Mouse (Mus musculus): Measurements from ENCODE around the gene Fam129c. TPM values are rescaled to one million over a fixed set of nuclear protein-coding genes. Genes with fewer than 3 reads are reported as not detected.

Gene Fam129c
- polyA plus RNA-seq, 1 experiment from 2014 or later = 6.3 TPM

DNA sequence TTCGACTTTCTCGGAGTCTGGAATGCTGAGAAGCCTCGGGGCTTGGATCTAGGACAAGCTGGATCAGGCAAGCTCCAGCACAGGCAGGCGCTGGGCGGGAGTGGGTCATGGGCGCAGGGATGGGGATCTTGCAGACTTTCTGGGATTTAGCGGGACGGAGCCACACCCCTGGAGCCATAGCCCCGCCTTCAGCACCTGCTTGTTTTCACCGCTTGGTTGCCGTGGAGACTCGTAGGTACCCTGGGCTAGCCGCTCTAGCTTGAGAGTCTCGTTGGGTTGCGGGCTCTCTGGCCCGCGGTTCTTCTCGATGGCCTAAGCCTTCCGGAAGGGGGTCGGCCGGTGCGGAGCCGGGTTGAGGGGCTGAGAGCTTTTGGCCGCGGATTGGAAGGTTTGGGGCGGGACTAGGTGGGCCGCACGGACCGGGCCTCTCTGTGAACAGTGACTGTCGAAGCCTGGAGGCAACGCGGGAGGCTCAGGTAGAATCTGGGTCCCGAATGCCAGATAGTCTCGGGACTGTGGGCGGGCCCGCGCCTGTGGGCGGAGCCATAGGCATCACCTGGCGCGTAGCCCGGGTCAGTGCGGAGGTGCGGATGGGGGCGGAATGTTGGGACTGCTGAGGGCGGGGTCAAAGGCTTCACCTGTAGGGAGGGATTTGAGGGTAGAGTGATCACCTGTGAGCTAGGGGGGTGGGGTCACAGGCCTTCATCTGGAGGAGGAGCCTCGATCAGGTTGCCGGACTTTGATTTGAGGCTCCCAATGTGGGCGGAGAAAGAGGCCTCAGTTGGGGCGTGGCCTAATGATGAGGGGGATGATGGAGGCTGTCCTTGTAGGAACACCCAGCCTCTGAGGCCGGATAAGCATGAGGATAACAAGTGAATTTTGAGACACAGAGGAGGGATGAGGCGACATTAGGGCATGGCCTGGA lies 27.8 kb upstream of the Fam129c start:
- H3K9ac ChIP-seq (replicated peaks; ENCODE audit: low read length) = peak overlapping the region; percentile 72
- H3K4me3 ChIP-seq (replicated peaks; ENCODE audit: low read depth, low read length) = peak overlapping the region; percentile 52
- peak overlapping the region; percentile 86 for H3K4me2 ChIP-seq (ENCODE audit: low read length)
- DNase-seq = peak; percentile 93
- H3K9me3 ChIP-seq (ENCODE audit: control insufficient read depth, low read length) = no peaks in the 10 kb centered on the region
- under 1% methylated on average over 51 of the region's 51 CpGs for whole genome bisulfite sequencing
- ATAC-seq (ENCODE audit: low FRiP score, low TSS enrichment) = peak; percentile 84
- no peaks in the 10 kb centered on the region for H3K36me3 ChIP-seq (ENCODE audit: control insufficient read depth, insufficient read depth, low read length)
- peaks cover 15% of the 10 kb centered on the region for H3K4me1 ChIP-seq (ENCODE audit: control insufficient read depth, insufficient read depth, low read length)
- peak overlapping the region; percentile 83 for H3K27ac ChIP-seq (replicated peaks; ENCODE audit: low read depth, low read length)
- H3K27me3 ChIP-seq (ENCODE audit: control insufficient read depth, insufficient read depth, low read length) = no peaks in the 10 kb centered on the region

DNA sequence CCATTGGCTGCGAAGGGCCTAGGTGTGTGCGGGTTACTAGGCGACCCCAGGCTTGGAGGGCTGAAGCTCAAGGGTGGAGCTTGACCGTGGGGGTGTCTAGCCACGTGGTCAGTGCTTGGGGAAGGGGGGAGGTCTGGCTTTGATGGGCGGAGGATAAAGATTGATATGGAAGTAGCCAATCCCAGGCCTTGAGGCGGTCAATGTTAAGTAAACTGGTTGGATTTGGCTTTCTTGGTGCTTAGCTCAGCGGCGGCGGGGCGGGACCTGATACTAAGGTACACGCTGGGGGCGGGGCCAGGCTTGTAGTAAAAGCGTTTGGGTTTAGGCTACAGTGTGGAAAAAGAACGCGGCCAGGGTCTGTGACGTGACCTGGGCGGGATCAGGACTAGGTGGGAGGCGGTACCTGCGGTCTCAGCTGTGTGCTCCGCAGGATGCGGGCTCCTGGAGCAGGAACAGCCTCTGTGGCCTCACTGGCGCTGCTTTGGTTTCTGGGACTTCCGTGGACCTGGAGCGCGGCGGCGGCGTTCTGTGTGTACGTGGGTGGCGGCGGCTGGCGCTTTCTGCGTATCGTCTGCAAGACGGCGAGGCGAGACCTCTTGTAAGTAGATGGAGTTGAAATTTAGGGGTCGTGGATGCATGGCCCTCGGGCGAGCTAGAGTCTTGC lies 27.0 kb upstream of the Fam129c start:
- ATAC-seq (ENCODE audit: low FRiP score, low TSS enrichment) = peak; percentile 89
- H3K4me2 ChIP-seq (ENCODE audit: low read length) = peak overlapping the region; percentile 86
- H3K4me1 ChIP-seq (ENCODE audit: control insufficient read depth, insufficient read depth, low read length) = peaks cover 15% of the 10 kb centered on the region
- H3K27me3 ChIP-seq (ENCODE audit: control insufficient read depth, insufficient read depth, low read length) = no peaks in the 10 kb centered on the region
- no peaks in the 10 kb centered on the region for H3K9me3 ChIP-seq (ENCODE audit: control insufficient read depth, low read length)
- DNase-seq = peak; percentile 96
- H3K36me3 ChIP-seq (ENCODE audit: control insufficient read depth, insufficient read depth, low read length) = no peaks in the 10 kb centered on the region
- H3K4me3 ChIP-seq (replicated peaks; ENCODE audit: low read depth, low read length) = peak overlapping the region; percentile 52
- H3K9ac ChIP-seq (replicated peaks; ENCODE audit: low read length) = peak overlapping the region; percentile 72
- H3K27ac ChIP-seq (replicated peaks; ENCODE audit: low read depth, low read length) = peak overlapping the region; percentile 83
- under 1% methylated on average over 41 of the region's 41 CpGs for WGBS

DNA sequence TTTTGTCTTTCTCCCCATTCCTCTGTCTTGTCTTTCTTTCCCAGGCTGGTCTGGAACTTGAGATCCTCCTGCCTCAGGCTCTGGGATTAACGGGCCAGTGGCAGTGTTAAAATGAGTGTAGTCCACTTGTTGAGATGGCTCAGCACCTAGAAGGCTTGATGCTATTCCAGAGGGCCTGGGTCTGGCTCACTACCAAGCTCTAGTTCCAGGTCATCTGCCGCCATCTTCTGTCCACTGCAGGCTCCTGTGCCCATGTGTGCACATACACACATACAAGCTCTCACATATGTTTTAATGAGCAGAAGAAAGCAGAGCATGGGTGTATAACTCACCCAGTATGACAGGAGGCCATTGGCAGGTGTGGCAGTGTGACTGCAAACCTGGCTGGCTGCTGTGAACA lies 25.4 kb upstream of the Fam129c start:
- no peak overlapping the region for H3K4me3 ChIP-seq (replicated peaks; ENCODE audit: low read depth, low read length)
- H3K4me2 ChIP-seq (ENCODE audit: low read length) = peak overlapping the region; percentile 86
- DNase-seq (no peak), ATAC-seq (ENCODE audit: low FRiP score, low TSS enrichment) (no peak)
- WGBS = 80% methylated on average over 2 of the region's 2 CpGs
- H3K4me1 ChIP-seq (ENCODE audit: control insufficient read depth, insufficient read depth, low read length) = peaks cover 15% of the 10 kb centered on the region
- no peak overlapping the region for H3K9ac ChIP-seq (replicated peaks; ENCODE audit: low read length)
- peak overlapping the region; percentile 67; the same call in 1 of the 2 replicates for H3K27ac ChIP-seq (replicated peaks; ENCODE audit: low read depth, low read length)
- no peaks in the 10 kb centered on the region for H3K36me3 ChIP-seq (ENCODE audit: control insufficient read depth, insufficient read depth, low read length)
- no peaks in the 10 kb centered on the region for H3K27me3 ChIP-seq (ENCODE audit: control insufficient read depth, insufficient read depth, low read length)
- H3K9me3 ChIP-seq (ENCODE audit: control insufficient read depth, low read length) = no peaks in the 10 kb centered on the region

DNA sequence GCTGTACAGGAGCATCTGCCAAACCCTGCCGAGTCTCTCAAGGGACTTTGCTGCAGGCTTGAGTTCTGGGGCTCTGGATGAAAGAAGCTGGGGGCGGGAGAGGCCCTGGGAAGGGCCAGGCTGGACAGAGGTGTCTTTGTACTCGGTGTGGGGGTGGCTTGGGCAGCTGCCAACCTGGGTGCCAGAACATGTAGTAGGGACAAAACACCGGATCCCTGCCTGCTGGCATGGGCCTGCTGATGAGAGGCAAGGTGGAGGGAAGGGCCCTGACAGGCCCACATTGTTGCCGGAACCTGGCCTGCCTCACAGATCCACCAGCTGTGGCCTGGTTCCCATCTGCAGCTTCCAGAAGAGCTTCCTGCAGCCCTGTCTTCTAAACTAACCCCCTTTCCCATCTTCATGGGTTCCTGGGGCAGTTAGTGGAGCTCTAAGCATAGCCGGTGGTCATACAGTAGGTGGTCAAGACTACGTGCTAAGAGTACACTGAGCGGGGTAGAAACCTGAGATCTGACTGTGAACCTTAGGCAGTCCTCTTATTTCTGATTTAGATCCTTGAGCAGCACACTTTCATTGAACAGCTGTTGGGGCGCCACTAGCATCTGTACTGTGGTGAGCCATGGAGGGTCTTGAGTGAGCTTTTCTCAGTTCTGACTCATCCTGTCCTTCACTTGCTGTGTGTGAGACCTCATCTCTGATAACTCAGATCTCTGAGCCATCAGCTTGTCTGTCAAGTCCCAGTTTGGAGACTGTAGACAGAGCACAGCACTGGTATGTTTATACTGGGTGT lies 24.4 kb upstream of the Fam129c start:
- Histone ChIP-seq H3K9ac (replicated peaks; ENCODE audit: low read length) (0 out of 2 replicates have a peak overlapping the region, but pooled peaks have one; percentile 9), H3K27ac (replicated peaks; ENCODE audit: low read depth, low read length) (peak overlapping the region; percentile 67), H3K4me1 (ENCODE audit: control insufficient read depth, insufficient read depth, low read length) (peaks cover 15% of the 10 kb centered on the region), H3K27me3 (ENCODE audit: control insufficient read depth, insufficient read depth, low read length) (no peaks in the 10 kb centered on the region), H3K4me2 (ENCODE audit: low read length) (peak overlapping the region; percentile 15; the same call in 1 of the 2 replicates), H3K9me3 (ENCODE audit: control insufficient read depth, low read length) (no peaks in the 10 kb centered on the region), H3K36me3 (ENCODE audit: control insufficient read depth, insufficient read depth, low read length) (no peaks in the 10 kb centered on the region), H3K4me3 (replicated peaks; ENCODE audit: low read depth, low read length) (no peak overlapping the region)
- DNase-seq (peak; percentile 74), ATAC-seq (ENCODE audit: low FRiP score, low TSS enrichment) (no peak)
- 74% methylated on average over 9 of the region's 9 CpGs for WGBS

DNA sequence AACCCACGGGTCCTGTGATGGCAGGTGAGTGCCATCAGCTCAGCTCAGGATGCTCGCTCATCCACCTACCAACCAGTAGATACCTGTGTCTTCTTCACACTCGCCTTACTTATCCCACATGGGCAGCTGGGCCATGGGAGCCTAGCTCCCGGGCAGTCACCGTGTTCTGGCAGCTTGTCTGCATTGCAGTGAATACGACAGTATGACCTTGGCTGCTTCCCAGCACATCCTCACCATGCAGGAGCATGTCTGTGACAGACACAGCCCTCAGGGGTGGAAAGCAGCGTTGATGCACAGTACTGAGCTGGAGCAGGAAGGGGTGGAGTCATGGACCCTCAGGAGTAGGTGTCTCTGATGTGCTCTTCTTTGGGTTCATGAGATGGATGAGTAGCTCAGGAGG lies 23.0 kb upstream of the Fam129c start:
- H3K27ac ChIP-seq (replicated peaks; ENCODE audit: low read depth, low read length) = no peak overlapping the region
- DNase-seq = no peak
- no peak overlapping the region for H3K9ac ChIP-seq (replicated peaks; ENCODE audit: low read length)
- no peaks in the 10 kb centered on the region for H3K9me3 ChIP-seq (ENCODE audit: control insufficient read depth, low read length)
- no peak overlapping the region for H3K4me3 ChIP-seq (replicated peaks; ENCODE audit: low read depth, low read length)
- H3K4me1 ChIP-seq (ENCODE audit: control insufficient read depth, insufficient read depth, low read length) = peaks cover 15% of the 10 kb centered on the region
- H3K36me3 ChIP-seq (ENCODE audit: control insufficient read depth, insufficient read depth, low read length) = no peaks in the 10 kb centered on the region
- H3K27me3 ChIP-seq (ENCODE audit: control insufficient read depth, insufficient read depth, low read length) = no peaks in the 10 kb centered on the region
- no peak for ATAC-seq (ENCODE audit: low FRiP score, low TSS enrichment)
- H3K4me2 ChIP-seq (ENCODE audit: low read length) = no peak overlapping the region
- 74% methylated on average over 7 of the region's 7 CpGs for WGBS

DNA sequence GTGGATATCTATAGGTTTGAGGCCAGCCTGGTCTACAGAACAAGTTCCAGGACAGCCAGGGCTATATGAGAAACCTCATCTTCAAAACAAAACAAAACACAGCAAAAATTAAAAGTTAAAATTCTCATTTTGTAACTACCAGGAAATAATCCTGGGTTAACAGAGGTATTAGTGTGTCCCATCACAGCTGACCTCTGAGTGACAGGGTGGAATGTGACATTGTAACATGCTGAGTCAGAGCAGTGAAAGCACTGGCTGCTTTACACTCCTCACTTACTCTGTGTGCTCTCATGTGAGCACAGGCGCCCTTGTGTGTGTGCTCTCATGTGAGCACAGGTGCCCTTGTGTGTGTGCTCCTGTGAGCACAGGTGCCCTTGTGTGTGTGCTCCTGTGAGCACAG lies 22.4 kb upstream of the Fam129c start:
- Histone ChIP-seq H3K4me3 (replicated peaks; ENCODE audit: low read depth, low read length) (no peak overlapping the region), H3K27ac (replicated peaks; ENCODE audit: low read depth, low read length) (no peak overlapping the region), H3K4me2 (ENCODE audit: low read length) (no peak overlapping the region), H3K36me3 (ENCODE audit: control insufficient read depth, insufficient read depth, low read length) (no peaks in the 10 kb centered on the region), H3K27me3 (ENCODE audit: control insufficient read depth, insufficient read depth, low read length) (no peaks in the 10 kb centered on the region), H3K9ac (replicated peaks; ENCODE audit: low read length) (no peak overlapping the region), H3K4me1 (ENCODE audit: control insufficient read depth, insufficient read depth, low read length) (peaks cover 15% of the 10 kb centered on the region), H3K9me3 (ENCODE audit: control insufficient read depth, low read length) (no peaks in the 10 kb centered on the region)
- ATAC-seq (ENCODE audit: low FRiP score, low TSS enrichment) (no peak), DNase-seq (no peak)
- WGBS = 66% methylated on average over 1 of the region's 1 CpGs

DNA sequence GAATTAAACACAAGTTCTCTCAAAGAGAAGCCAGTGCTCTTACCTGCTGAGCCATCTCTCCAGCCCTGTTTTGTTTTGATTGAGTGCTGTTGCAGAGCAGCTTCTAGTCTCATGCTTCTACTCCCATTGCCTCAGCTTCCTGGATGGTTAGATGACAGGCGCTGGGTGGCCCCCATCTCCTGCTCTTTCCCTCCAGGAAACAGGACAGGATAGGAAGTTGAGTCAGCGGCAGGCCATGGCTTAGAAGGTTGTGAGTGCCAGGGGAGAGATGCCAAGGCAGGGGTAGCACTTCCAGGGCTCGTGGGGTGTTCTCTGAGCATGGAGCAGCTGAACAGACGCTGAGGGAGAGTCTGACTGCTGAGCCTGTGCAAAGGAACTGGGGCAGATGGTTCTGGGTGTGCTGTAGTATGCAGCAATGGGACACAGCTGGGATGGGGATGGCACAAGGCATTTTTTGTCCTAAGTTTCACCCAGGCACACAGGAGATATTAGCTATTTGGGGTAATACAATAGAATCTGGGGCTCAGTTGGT lies 19.5 kb upstream of the Fam129c start:
- Histone ChIP-seq H3K9ac (replicated peaks; ENCODE audit: low read length) (no peak overlapping the region), H3K4me3 (replicated peaks; ENCODE audit: low read depth, low read length) (no peak overlapping the region), H3K9me3 (ENCODE audit: control insufficient read depth, low read length) (no peaks in the 10 kb centered on the region), H3K4me1 (ENCODE audit: control insufficient read depth, insufficient read depth, low read length) (no peaks in the 10 kb centered on the region), H3K36me3 (ENCODE audit: control insufficient read depth, insufficient read depth, low read length) (peaks cover 20% of the 10 kb centered on the region), H3K4me2 (ENCODE audit: low read length) (no peak overlapping the region), H3K27ac (replicated peaks; ENCODE audit: low read depth, low read length) (no peak overlapping the region), H3K27me3 (ENCODE audit: control insufficient read depth, insufficient read depth, low read length) (no peaks in the 10 kb centered on the region)
- ATAC-seq (ENCODE audit: low FRiP score, low TSS enrichment) (no peak), DNase-seq (no peak)
- WGBS = 77% methylated on average over 4 of the region's 4 CpGs

DNA sequence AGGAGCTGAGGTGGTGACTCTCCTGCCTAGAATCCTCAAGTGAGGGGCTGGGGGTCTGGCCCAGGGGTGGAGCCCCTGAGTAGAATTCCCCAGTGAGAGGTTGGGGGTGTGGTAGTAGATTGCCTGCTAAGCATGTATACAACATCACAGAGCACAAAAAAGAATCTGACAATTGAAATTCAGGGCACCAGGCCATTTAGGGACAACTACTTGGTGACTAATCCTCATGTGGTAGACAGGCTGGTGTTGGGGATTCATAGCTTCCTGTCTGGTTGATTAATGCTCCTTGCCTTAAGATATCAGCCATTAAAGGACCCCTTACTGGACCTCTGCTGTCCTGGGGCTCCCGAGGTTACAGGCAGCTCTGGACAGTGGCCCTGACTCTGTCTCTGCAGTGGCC lies 18.4 kb upstream of the Fam129c start:
- DNase-seq (no peak), ATAC-seq (ENCODE audit: low FRiP score, low TSS enrichment) (no peak)
- 79% methylated on average over 1 of the region's 1 CpGs for WGBS
- no peak overlapping the region for H3K27ac ChIP-seq (replicated peaks; ENCODE audit: low read depth, low read length)
- H3K36me3 ChIP-seq (ENCODE audit: control insufficient read depth, insufficient read depth, low read length) = peaks cover 28% of the 10 kb centered on the region
- no peak overlapping the region for H3K4me2 ChIP-seq (ENCODE audit: low read length)
- no peaks in the 10 kb centered on the region for H3K27me3 ChIP-seq (ENCODE audit: control insufficient read depth, insufficient read depth, low read length)
- H3K4me3 ChIP-seq (replicated peaks; ENCODE audit: low read depth, low read length) = no peak overlapping the region
- H3K9me3 ChIP-seq (ENCODE audit: control insufficient read depth, low read length) = no peaks in the 10 kb centered on the region
- H3K9ac ChIP-seq (replicated peaks; ENCODE audit: low read length) = no peak overlapping the region
- no peaks in the 10 kb centered on the region for H3K4me1 ChIP-seq (ENCODE audit: control insufficient read depth, insufficient read depth, low read length)
